Mouse (Mus musculus) T-helper 2 cell (primary cell): ENCODE measurements at regions not wholly inside any gene's neighbourhood (a gene's known extent, or its start where the extent isn't known, plus 50 kb on each side); places are given as distances from the start of the nearest gene placed in this dataset.
"Not testable (repeated sequence)": the region's sequence is repeated elsewhere in the genome, so short reads cannot be mapped to it uniquely, and the experiment has no call there.

ENCODE experiments used
- in situ Hi-C: fragments of 300-600 bp; cut with MboI, MseI; formaldehyde crosslinking; loops from one replicate; pipeline ENCODE4 v1.15.1; 2025; ENCODE audit warnings: high pct_unique_total_duplicates

DNA sequence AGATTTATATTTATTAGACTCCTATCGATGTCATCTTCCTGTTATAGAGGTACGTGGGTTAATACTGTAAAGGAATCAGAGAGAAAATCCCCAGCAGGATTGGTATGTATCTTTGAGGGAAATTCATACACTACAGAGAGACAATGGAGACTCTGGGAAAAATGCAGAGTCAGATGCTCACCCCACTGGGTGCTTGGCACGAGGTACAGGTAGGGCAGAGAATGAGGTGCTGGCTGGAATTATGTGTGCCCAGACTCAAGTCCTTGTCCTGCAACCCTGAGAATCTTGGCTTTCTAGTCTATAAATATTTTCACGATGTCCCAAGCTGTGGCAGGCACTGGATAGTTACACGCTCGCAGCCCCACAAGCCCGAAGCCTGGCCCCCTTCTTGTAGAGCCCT, 57.8 kb upstream of the Cry1 start:
- in situ Hi-C loops: no loop called here

DNA sequence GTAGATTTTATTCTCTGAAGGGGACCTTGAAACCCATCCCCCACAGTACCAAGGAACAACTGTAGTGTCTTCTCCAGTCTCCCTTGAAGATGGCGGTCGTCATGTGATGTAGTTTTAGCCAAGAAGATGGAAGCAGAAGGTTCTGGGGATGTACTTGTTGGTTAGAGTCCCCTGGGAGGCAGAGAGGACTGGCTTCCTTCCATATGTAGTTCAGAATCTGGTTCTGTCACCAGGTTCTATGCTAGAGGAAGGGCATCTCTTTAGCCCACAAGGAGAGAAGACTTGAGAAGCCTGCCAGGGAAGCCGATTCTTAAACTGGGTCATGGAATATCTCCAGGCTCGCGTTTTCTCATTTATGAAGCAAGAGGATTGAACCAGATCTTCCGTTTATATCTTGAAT, 58.7 kb upstream of the Cry1 start:
- in situ Hi-C loops: no loop called here

DNA sequence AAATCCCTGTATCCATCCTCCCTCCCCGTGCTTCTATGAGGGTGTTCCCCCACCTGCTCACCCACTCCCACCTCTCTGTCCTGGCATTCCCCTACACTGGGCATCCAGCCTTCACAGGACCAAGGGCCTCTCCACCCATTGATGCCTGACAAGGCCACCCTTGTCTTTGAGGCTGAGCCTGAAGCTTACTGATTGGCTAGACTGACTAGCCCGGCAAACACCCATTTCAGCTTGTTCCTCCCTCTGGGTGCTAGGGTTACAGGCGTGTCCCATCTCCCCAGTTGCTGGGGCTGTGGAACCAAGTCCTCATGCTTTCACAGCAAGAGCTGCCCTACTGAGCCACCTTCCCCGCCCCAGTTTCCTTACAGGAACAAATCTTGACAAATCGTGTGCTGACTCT, 80.9 kb upstream of the Cry1 start:
- in situ Hi-C loops: loop anchor here (10.0 kb wide), 1 partner anchor 921 kb away; no protein-coding TSS in a partner anchor

DNA sequence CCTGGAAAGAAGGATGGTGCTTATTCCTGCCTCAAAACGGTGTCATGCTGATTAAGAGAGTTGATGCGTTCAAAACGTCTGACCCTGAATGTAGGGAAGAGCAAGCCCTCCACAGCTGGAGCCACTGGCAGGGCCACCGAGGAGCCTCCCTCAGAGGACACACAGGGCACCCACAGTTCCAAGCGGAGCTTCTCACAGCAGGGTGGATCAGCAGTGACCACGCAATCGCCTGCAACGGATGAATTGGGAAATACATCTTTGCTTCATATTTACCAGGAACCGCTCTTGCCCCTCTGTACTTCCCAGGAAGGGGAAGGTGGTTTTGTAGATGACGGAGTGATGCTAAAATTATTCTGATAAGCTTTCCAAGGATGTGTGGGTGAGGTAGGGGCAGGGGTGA, 81.3 kb upstream of the Cry1 start:
- in situ Hi-C loops: loop anchor here (10.0 kb wide), 1 partner anchor 921 kb away; no protein-coding TSS in a partner anchor

DNA sequence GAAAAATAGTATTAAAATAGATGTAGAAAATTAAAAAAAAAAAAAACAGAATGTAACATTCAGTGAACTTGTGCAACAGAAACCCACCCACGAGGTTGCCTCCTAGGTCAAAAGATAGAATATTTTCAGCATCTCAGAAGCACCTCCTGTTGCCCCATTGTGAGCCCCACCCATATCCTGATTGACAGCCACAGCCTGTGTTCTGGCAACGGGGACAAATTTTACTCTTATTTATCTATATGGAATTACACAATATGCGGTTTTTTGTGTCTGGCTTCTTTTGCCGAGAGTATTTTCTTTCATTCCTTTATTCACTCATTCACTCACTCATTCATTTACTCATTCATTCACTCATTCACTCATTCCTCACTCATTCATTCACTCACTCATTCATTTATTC, 81.9 kb upstream of the Cry1 start:
- in situ Hi-C loops: loop anchor here (10.0 kb wide), 1 partner anchor 922 kb away; no protein-coding TSS in a partner anchor

DNA sequence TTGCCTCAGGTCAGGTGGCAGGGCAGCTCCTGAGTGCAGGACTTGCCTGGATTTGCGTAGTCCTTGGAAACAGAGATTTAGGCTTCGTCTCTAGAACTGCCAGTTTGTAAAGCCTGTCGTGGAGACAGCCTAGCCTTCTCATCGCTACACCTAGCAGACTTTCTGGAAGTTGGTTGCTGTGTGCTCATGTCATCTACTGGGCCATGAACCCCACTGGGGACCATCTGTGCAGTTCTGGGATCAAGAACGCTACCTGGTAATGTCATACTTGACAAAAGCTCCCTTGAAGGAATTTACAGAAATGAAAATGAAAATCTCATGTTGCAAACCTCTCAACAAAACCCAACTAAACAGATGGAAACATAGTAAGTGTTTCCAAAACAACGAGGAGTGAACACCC, 85.3 kb upstream of the Cry1 start:
- in situ Hi-C loops: no loop called here

DNA sequence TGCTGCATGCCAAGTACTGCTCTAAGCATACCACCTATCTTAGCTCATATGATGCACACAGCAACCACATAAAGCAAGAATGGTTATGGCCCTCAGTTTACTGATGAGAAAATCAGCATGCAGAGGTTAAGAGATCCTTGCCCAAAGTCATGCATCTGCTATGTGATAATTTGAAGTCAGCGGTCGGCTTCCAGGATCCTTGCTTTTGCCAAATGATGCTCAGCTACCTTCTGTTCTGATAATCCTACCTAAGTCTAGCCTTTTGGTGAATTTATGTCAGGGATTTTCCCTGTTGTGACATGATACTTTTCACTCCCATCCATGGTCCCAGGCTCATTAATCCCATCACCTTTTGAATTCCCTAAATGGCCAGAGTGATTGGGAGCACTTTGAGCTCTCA, 91.9 kb upstream of the Cry1 start:
- in situ Hi-C loops: no loop called here

DNA sequence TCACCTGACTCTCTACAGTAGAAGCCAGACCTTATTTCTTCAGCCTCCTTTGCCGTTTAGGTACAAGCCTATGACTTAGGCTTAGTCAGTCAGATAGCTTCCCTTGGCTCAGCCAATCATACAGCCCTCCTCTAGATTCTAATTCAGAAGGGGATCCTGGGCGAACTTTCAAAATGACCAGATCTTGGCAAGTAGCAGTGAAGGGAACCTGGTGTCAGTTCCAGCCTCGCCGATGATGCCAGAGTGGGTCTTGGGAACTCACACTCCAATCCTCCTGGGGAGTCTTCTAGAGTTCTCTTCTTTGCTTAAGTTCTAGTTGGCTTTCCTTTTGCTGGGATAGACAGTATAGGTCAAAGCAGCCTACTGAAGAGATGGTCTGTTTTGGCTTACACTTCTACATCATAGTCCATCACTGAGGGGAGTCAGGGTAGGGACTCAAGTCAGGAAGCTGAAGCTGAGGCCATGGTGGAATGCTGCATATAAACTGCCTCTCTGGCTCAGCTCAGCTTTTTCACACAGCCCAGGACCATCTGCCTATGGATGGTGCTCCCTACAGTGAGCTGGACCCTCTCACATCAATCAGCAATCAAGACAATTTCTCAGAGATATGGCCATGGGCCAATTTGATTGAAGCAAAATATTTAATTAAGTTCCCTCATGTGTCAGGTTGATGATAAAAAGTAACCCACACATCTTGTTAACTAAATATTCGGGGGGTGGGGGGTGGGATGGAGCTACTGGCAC, 94.7 kb upstream of the Btbd11 start:
- in situ Hi-C loops: no loop called here

DNA sequence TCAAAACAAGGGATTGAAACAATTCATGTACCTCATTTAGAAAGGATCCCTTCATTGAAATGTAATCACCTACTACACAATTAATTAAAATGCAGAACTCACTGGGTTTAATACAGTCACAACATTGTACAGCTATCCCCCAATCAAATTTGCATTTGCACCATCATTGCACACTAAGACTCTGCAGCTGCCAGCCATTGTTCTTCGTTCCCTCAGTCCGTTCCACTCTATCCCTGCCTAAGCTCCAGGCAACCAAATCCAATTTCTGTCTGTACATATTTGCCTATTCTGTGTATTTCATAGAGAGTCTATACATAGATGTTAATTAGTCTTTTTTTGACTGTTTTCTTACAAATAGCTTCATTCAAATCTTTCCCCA, 94.1 kb upstream of the Btbd11 start:
- in situ Hi-C loops: no loop called here

DNA sequence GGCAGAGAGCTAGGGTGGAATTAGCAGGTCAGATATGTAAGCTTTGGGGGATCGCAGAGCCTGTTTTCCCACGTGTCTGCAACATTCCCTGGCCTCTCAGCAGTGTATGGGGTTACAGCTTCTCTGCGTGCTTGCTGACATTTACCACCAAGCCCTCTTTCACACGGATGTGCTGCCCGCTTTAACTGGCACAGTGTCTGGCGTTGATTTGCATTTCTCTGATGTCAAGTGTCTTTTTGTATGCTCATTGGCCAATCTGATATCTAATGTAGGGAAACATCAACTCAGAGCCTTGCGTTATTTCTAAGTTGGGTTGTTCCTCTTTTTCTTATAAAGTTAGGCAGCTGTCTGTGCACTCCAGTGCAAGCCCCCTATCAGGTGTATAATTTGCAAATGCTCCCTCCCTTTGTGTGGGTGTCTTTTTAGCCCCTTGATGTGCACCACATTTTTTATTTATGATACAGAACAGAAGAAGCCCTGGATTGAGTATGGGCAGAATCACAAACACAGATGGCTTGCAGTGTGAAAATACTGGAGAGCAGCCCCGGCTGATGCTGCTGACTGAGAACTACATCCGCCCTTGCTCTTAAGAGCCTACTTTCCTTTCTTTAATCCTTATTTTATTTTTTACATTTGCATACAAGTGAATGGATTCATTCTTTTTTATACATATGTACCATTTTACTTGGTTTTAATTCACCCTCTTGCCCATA, 93.4 kb upstream of the Btbd11 start:
- in situ Hi-C loops: no loop called here

DNA sequence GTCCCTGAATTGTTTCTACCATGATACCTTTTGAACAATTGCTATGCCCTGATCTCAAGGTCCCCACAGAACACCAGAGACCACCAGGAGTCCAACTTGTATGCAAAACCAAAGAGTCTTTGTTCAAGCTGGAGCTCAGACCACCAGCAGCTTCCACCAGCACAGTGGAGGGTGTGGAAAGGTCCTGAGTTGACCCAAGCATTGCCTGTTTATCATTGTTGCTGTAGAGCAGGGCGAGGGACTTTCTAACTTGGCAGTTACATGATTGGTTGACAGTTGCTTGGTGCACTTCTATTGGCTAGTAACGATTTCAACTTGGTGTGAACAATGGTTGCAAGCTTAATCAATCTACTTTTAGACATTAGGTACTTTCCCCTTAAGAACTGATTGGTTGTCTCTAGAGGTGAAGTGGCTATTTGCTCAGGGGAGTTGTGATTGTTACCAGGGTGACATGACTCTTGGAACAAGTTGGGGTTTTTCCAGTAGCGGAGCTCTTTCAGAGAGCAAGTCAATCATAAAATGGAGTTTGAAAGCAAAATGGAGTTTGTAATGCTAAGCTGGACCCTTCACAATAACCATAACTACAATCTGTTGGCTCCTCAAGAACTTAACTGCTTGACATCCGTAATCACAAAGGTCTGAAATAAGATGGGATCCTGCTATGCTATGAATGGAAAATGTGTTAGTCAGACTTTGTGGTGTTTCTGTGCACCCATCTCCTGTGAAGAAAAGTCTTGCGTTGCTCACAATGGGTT, 91.3 kb upstream of the Btbd11 start:
- in situ Hi-C loops: no loop called here

DNA sequence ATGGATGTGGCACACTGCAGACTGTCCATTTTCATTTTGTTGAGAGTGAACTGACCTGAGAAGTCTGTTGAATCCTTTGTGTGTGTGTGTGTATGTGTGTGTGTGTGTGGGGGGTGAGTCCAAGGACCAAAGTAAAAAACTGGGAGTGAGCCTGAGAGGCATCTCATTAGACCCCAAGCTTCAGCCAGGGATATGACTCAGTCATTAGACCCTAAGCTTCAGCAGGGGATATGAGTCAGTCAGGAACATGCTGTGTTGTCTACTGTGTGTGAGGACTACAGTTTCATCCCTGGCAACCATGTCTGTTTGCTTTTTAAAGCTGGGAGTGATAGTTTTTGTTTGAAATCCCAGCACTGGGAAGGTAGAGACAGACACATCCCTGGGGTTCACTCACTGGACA, 74.8 kb upstream of the Btbd11 start:
- in situ Hi-C loops: no loop called here

DNA sequence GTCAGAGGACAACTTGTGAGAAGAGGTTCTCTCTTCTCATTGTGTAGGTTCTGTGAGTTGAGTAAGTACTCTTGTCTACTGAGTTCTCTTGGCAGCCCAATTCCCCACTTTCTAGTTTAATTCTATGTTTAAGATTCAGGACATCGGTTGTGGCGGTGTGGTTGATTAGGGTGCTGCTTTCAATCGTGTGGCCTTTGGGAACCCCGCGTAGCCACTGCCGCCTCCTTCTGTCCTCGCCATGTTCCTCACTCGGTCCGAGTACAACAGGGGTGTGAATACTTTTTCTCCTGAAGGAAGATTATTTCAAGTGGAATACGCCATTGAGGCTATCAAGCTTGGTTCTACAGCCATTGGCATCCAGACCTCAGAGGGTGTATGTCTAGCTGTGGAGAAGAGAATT, 73.3 kb upstream of the Btbd11 start:
- in situ Hi-C loops: not testable (repeated sequence)

DNA sequence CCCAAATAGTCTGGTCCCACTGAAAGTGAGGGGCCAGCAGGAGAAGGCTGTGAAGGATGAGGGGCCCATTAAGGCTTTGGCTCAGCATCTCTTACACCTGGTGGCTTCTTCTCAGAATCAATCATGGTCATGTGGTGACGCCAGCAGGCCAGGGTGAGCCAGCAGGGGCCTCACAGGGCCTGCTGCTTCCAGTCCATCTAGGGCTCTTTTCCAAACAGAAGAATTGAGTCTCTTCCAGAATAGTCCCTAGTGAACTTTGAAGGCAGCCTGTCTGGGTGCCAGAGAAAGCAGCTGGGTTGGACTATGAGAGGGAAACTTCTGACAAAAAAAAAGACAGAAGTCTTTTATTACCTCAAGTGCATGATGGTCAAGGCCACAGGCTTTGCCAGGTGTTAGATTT, 65.6 kb upstream of the Btbd11 start:
- in situ Hi-C loops: no loop called here

DNA sequence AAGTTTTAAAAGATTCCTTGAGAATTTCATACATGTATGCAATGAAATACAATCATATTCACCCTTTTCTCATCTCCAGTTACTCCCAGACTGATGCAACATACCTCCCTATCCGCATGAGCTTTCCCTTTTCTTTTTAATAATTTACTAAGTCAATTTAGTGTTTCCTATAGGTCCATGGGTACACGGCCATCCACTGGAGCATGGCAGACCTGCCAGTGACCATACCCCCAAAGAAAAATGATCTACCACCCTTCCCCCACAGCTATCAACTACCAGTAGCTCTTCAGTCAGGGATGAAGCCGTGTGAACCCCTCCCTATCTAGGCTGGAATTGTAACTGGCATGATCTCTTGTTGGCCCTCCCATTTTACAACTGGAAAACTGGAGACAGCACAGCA, 64.3 kb upstream of the Btbd11 start:
- in situ Hi-C loops: no loop called here

DNA sequence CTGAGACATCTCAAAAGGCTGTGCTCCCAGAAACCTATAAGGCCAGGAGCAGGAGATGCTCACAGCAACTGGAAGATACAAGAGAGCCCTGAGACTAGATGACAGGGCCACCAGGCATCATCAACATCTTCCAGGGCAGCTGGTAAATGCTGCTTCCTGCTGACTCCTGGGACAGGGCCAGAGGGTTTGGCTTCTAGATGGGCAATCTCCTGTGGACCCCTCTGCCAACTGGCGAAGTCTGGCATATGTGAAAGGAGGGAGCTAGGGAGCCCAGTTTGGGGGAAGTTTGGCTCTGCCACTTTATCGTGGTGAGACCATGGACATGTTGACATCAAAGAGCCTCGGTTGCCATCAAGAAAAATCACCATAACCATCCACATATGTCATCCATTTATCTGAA, 57.2 kb upstream of the Btbd11 start:
- in situ Hi-C loops: no loop called here

DNA sequence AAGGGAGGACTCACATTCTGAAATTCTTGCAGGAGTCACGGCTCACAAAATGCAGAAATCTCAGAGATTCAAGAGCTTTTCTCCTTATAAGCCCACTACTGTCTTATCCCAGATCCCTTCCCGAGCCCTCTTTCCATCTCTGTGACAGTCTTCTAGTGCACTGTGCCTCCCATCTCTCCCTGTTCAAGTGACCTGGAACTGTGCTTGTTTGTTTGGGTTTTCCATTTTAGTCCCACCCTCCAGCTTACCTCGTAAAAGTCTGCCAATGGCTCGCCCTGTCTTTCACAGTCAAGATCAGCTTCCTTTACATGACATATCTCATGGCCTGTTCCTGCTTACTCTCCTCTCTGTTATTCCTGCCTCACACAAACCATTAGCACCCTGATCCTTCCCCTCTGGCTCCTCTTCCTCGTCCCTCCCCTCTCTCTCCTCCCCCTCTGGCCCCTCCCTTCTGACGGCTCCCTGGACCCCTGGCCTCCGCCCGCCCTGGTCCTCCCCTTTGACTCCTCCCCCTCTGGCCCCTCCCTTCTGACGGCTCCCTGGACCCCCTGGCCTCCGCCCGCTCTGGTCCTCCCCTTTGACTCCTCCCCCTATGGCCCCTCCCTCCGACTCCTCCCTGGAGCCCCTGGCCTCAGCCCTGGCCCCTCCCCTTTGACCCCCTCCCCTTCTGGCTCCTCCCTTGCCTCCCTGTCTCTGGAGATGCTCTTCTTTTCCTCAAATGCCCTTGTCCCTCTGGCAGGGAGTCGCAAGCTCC, 55.5 kb upstream of the Btbd11 start:
- in situ Hi-C loops: no loop called here
